Mouse (Mus musculus) ES-Bruce4 (cell line): ENCODE results near the gene A030005L19Rik. TPM values are rescaled to one million over a fixed set of nuclear protein-coding genes. Genes with fewer than 3 reads are reported as not detected.
"Not testable (repeated sequence)": the region's sequence is repeated elsewhere in the genome, so short reads cannot be mapped to it uniquely, and the experiment has no call there.

Source experiments
- H3K27ac ChIP-seq: 2 replicates; pipeline ENCODE4 v1.5.1; 2012; ENCODE audit warnings: low read length, inconsistent platforms; ENCODE audit not compliant: insufficient read depth
- H3K27me3 ChIP-seq: 2 replicates; pipeline ENCODE4 v1.6.1; 2012; ENCODE audit warnings: mild to moderate bottlenecking, low read length, inconsistent platforms; ENCODE audit not compliant: control insufficient read depth, poor library complexity, insufficient read depth, severe bottlenecking
- H3K36me3 ChIP-seq: 2 replicates; pipeline ENCODE4 v1.6.1; 2012; ENCODE audit warnings: inconsistent platforms, mild to moderate bottlenecking, low read length, moderate library complexity; ENCODE audit not compliant: control insufficient read depth, poor library complexity, insufficient read depth, severe bottlenecking
- H3K4me1 ChIP-seq: one replicate; pipeline ENCODE4 v1.8.1; 2011; ENCODE audit warnings: low read length; ENCODE audit not compliant: control insufficient read depth, insufficient read depth
- H3K4me3 ChIP-seq: 2 replicates; pipeline ENCODE4 v1.5.1; 2011; ENCODE audit warnings: low read depth, mild to moderate bottlenecking, low read length
- H3K9ac ChIP-seq: 2 replicates; pipeline ENCODE4 v1.6.1; 2012; ENCODE audit warnings: low read depth, mild to moderate bottlenecking, inconsistent platforms; ENCODE audit not compliant: poor library complexity, severe bottlenecking
- H3K9me3 ChIP-seq: replicated peaks from 2 replicates; pipeline ENCODE4 v1.6.1; 2012; ENCODE audit warnings: mild to moderate bottlenecking, low read length, inconsistent platforms; ENCODE audit not compliant: control insufficient read depth, poor library complexity, insufficient read depth, severe bottlenecking
- CTCF ChIP-seq: IDR thresholded peaks from one replicate; pipeline ENCODE4 v1.8.1; 2011; ENCODE audit warnings: low read depth, low read length
- EP300 ChIP-seq: IDR thresholded peaks from 2 replicates; pipeline ENCODE4 v1.6.1; 2011; ENCODE audit warnings: low read depth, low read length; ENCODE audit not compliant: insufficient read depth
- POLR2A ChIP-seq: IDR thresholded peaks from one replicate; pipeline ENCODE4 v1.8.1; 2011; ENCODE audit warnings: low read length; ENCODE audit not compliant: insufficient read depth
- polyA plus RNA-seq: library from polyadenylated mRNA; stranded (reverse); fragments of >200 nt; gene quantifications from 2 replicates; pipeline ENCODE4 v1.2.4, GENCODE M21; 2011; ENCODE audit warnings: low read depth; ENCODE audit not compliant: missing spikeins, insufficient read depth, insufficient read length

A030005L19Rik gene
- polyA plus RNA-seq, 1 experiment, result not detected

- Histone ChIP-seq H3K27ac (no peak overlapping the region), H3K4me1 (no peaks in the 10 kb centered on the region), H3K36me3 (peaks cover 27% of the 10 kb centered on the region), H3K9me3 (no peaks in the 10 kb centered on the region), H3K9ac (no peak overlapping the region), H3K27me3 (no peaks in the 10 kb centered on the region), H3K4me3 (no peak overlapping the region)
- TF ChIP-seq POLR2A, result no peak
Measured at GRCm38 (mm10) chr1:82901201-82901600, 11.9 kb upstream of the A030005L19Rik start.

GRCm38 (mm10) chr1:82905886-82906285, 7.2 kb upstream of the A030005L19Rik start:
- Histone ChIP-seq H3K9ac (no peak overlapping the region), H3K4me3 (no peak overlapping the region), H3K27ac (no peak overlapping the region), H3K9me3 (no peaks in the 10 kb centered on the region), H3K36me3 (peaks cover 10% of the 10 kb centered on the region), H3K27me3 (no peaks in the 10 kb centered on the region; the same call in 1 of the 2 replicates), H3K4me1 (no peaks in the 10 kb centered on the region)
- no peak for TF ChIP-seq CTCF
- TF ChIP-seq POLR2A, result no peak
- TF ChIP-seq EP300, result no peak

- not testable (repeated sequence) for H3K4me1 ChIP-seq, H3K9me3 ChIP-seq, H3K36me3 ChIP-seq, H3K9ac ChIP-seq, H3K27me3 ChIP-seq, H3K27ac ChIP-seq, H3K4me3 ChIP-seq
Measured at GRCm38 (mm10) chr1:82913434-82913833, 309 bp downstream of the A030005L19Rik start.

GRCm38 (mm10) chr1:82924650-82925049, 11.5 kb downstream of the A030005L19Rik start, which contains the start of gene A030014E15Rik:
A030014E15Rik (plus strand) TSS chr1:82924917.
- Histone ChIP-seq H3K9ac (no peak within 1 kb of the TSS), H3K36me3 (no peaks in the 10 kb centered on the region), H3K9me3 (no peaks in the 10 kb centered on the region), H3K27ac (no peak within 1 kb of the TSS), H3K4me3 (peak within 1 kb of the TSS; percentile 77), H3K27me3 (no peaks in the 10 kb centered on the region), H3K4me1 (no peaks in the 10 kb centered on the region)
- TF ChIP-seq POLR2A (no peak), CTCF (no peak), EP300 (no peak)

GRCm38 (mm10) chr1:82930558-82930957, 17.4 kb downstream of the A030005L19Rik start:
- not testable (repeated sequence) for H3K4me3 ChIP-seq

GRCm38 (mm10) chr1:82931326-82931725, 18.2 kb downstream of the A030005L19Rik start, which contains the start of gene Gm6217:
Gm6217 (minus strand) TSS chr1:82931399.
- not testable (repeated sequence) for H3K27me3 ChIP-seq, H3K9me3 ChIP-seq, H3K36me3 ChIP-seq, H3K9ac ChIP-seq, H3K4me3 ChIP-seq, H3K4me1 ChIP-seq, H3K27ac ChIP-seq

More at GRCm38 (mm10) chr1:82930558-82930957, 17.4 kb downstream of the A030005L19Rik start:
- not testable (repeated sequence) for H3K9ac ChIP-seq, H3K4me1 ChIP-seq, H3K27ac ChIP-seq, H3K36me3 ChIP-seq, H3K27me3 ChIP-seq, H3K9me3 ChIP-seq

- H3K9ac ChIP-seq, result no peak overlapping the region
- H3K9me3 ChIP-seq, result peaks cover 27% of the 10 kb centered on the region
- no peaks in the 10 kb centered on the region for H3K36me3 ChIP-seq
- H3K27me3 ChIP-seq, result no peaks in the 10 kb centered on the region; the same call in 1 of the 2 replicates
- no peak overlapping the region for H3K4me3 ChIP-seq
- no peaks in the 10 kb centered on the region for H3K4me1 ChIP-seq
- TF ChIP-seq EP300 (no peak), POLR2A (no peak), CTCF (no peak)
- H3K27ac ChIP-seq, result no peak overlapping the region
Measured at GRCm38 (mm10) chr1:82938666-82939065, 25.5 kb downstream of the A030005L19Rik start.

GRCm38 (mm10) chr1:82942505-82942904, 29.4 kb downstream of the A030005L19Rik start:
- H3K27ac ChIP-seq, H3K27me3 ChIP-seq, H3K9ac ChIP-seq, H3K4me1 ChIP-seq, H3K4me3 ChIP-seq, H3K36me3 ChIP-seq: not testable (repeated sequence)
- H3K9me3 ChIP-seq, result peaks cover 27% of the 10 kb centered on the region

GRCm38 (mm10) chr1:82943295-82943694, 30.2 kb downstream of the A030005L19Rik start, which contains the start of gene A030003K21Rik:
A030003K21Rik (minus strand) TSS chr1:82943388.
- H3K27ac ChIP-seq, H3K4me3 ChIP-seq, H3K4me1 ChIP-seq, H3K27me3 ChIP-seq, H3K36me3 ChIP-seq, H3K9ac ChIP-seq: not testable (repeated sequence)
- peaks cover 27% of the 10 kb centered on the region for H3K9me3 ChIP-seq
